Mouse (Mus musculus) heart, adult 2 months (tissue): ENCODE measurements at regions not wholly inside any gene's neighbourhood (a gene's known extent, or its start where the extent isn't known, plus 50 kb on each side); places are given as distances from the start of the nearest gene placed in this dataset.

Experiments
- CTCF ChIP-seq: fragments of 200-600 bp; IDR thresholded peaks from 2 replicates; pipeline ENCODE4 v1.8.1; 2022; ENCODE audit warnings: antibody characterized with exemption, mild to moderate bottlenecking, moderate library complexity
- POLR2A ChIP-seq: fragments of 200-500 bp; IDR thresholded peaks from 2 replicates; pipeline ENCODE4 v1.6.1; 2011; ENCODE audit warnings: mild to moderate bottlenecking, low read depth, low read length, control low read depth; ENCODE audit not compliant: insufficient read depth

GRCm38 (mm10) chr13:119339762-119340161 lies 88.6 kb upstream of the Paip1 start:
- TF ChIP-seq CTCF (no peak), POLR2A (no peak)
